Mouse (Mus musculus) embryonic facial prominence, embryonic 13.5 days (tissue): ENCODE results near the gene Apopt1. TPM values are rescaled to one million over a fixed set of nuclear protein-coding genes. Genes with fewer than 3 reads are reported as not detected.
"Not testable (repeated sequence)": the region's sequence is repeated elsewhere in the genome, so short reads cannot be mapped to it uniquely, and the experiment has no call there.

Source experiments
- ATAC-seq: fragments of 200-750 bp; cut with Nextera tagmentation; 2 replicates; pipeline ENCODE4 v1.8.0; 2017; ENCODE audit warnings: low read depth; ENCODE audit not compliant: insufficient number of reproducible peaks, insufficient read depth, low FRiP score, low TSS enrichment
- H3K27ac ChIP-seq: fragments of 300-500 bp; sonication (generic); 2 replicates; pipeline ENCODE4 v1.5.1; 2015; ENCODE audit warnings: moderate library complexity, mild to moderate bottlenecking, inconsistent platforms
- H3K27me3 ChIP-seq: fragments of 300-500 bp; sonication (generic); 2 replicates; pipeline ENCODE4 v1.6.1; 2015; ENCODE audit warnings: mild to moderate bottlenecking, inconsistent platforms
- H3K36me3 ChIP-seq: fragments of 300-500 bp; sonication (generic); 2 replicates; pipeline ENCODE4 v1.6.1; 2015; ENCODE audit warnings: mild to moderate bottlenecking, inconsistent platforms
- H3K4me1 ChIP-seq: fragments of 300-500 bp; sonication (generic); 2 replicates; pipeline ENCODE4 v1.6.1; 2015; ENCODE audit warnings: inconsistent platforms
- H3K4me2 ChIP-seq: fragments of 300-500 bp; sonication (generic); 2 replicates; pipeline ENCODE4 v1.6.1; 2015; ENCODE audit warnings: moderate library complexity, mild to moderate bottlenecking, inconsistent platforms
- H3K4me3 ChIP-seq: fragments of 300-500 bp; sonication (generic); 2 replicates; pipeline ENCODE4 v1.5.1; 2015; ENCODE audit warnings: mild to moderate bottlenecking, inconsistent platforms
- H3K9ac ChIP-seq: fragments of 300-500 bp; sonication (generic); 2 replicates; pipeline ENCODE4 v1.6.1; 2015; ENCODE audit warnings: mild to moderate bottlenecking, inconsistent platforms
- H3K9me3 ChIP-seq: fragments of 300-500 bp; sonication (generic); 2 replicates; pipeline ENCODE4 v1.6.1; 2016; ENCODE audit warnings: inconsistent platforms
- WGBS: fragments of 180-500 bp; shearing (Covaris S2); methylation state at CpG from one replicate; pipeline ENCODE4 v1.1.7; 2015; ENCODE audit warnings: mixed read lengths; 5-methylcytosine and 5-hydroxymethylcytosine counted together
- polyA plus RNA-seq: library from polyadenylated mRNA; unstranded; fragments of >200 nt; fragmentation: Nextera tagmentation; extraction: Ambion mirVana; gene quantifications from 2 replicates; pipeline ENCODE4 v1.2.1, GENCODE M21; 2015

Gene Apopt1
- polyA plus RNA-seq, 1 experiment from 2014 or later: 66.0 TPM

- Histone ChIP-seq H3K4me1 (0 out of 2 replicates have a peak, but pooled peaks cover 8% of the 10 kb centered on the region), H3K4me2 (no peak overlapping the region; the same call in 1 of the 2 replicates), H3K27ac (no peak overlapping the region), H3K36me3 (peaks cover 33% of the 10 kb centered on the region), H3K9ac (peak overlapping the region; percentile 57), H3K4me3 (no peak overlapping the region), H3K9me3 (no peaks in the 10 kb centered on the region), H3K27me3 (no peaks in the 10 kb centered on the region)
- no peak for ATAC-seq
- WGBS: 61% methylated on average over 5 of the region's 5 CpGs
Observed at GRCm38 (mm10) chr12:111732921-111733320, 19.9 kb downstream of the Apopt1 start.

GRCm38 (mm10) chr12:111734912-111735311, 21.9 kb downstream of the Apopt1 start:
- H3K4me3 ChIP-seq: no peak overlapping the region
- H3K4me1 ChIP-seq: 0 out of 2 replicates have a peak, but pooled peaks cover 8% of the 10 kb centered on the region
- H3K4me2 ChIP-seq: no peak overlapping the region
- no peaks in the 10 kb centered on the region for H3K27me3 ChIP-seq
- ATAC-seq: no peak
- WGBS: 91% methylated on average over 3 of the region's 3 CpGs
- no peaks in the 10 kb centered on the region for H3K9me3 ChIP-seq
- H3K27ac ChIP-seq: no peak overlapping the region
- H3K9ac ChIP-seq: no peak overlapping the region
- peaks cover 20% of the 10 kb centered on the region for H3K36me3 ChIP-seq

GRCm38 (mm10) chr12:111736676-111737075, 23.6 kb downstream of the Apopt1 start:
- not testable (repeated sequence) for H3K9ac ChIP-seq, H3K4me2 ChIP-seq, H3K4me1 ChIP-seq, H3K4me3 ChIP-seq, H3K27me3 ChIP-seq, ATAC-seq, H3K9me3 ChIP-seq, H3K27ac ChIP-seq
- H3K36me3 ChIP-seq: peaks cover 17% of the 10 kb centered on the region
- WGBS: 91% methylated on average over 7 of the region's 8 CpGs

DNA sequence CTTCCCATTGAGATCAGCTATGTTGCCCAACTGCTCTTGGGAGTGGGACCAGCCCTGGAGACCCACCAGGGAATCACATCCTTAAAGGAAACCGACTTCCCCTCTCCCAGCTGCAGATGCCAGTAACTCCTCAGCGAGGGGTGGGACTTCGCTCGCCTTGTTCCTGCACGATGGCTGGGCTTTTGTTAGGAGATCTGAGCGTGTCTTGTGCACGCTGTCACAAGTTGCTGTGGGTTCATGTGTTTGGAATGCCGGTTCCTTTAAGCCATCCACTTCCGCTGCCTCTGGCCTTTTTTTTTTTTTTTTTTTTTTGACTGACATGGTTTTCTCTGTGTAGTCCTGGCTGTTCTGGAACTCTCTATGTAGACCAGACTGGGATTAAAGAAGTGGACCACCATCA, 24.3 kb downstream of the Apopt1 start:
- Histone ChIP-seq H3K27me3 (no peaks in the 10 kb centered on the region), H3K9ac (no peak overlapping the region), H3K36me3 (peaks cover 13% of the 10 kb centered on the region)

DNA sequence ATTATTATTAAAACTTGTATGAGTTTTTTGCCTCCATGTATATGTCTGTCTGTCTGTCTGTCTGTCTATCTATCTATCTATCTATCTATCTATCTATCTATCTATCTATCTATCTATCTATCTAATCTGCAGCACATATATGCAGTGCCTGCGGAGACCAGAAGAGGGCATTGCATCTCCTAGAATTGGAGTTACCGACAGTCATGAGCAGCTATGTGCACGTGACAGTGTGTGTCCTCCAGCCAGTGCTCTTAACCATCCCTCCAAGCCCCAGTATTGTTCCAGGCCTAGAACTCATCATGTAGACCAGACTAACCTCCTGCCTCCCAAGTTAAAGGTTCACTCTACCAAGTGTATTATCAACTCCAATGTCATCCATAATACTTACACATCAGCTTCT, 25.7 kb downstream of the Apopt1 start:
- H3K27ac ChIP-seq: no peak overlapping the region
- H3K27me3 ChIP-seq: no peaks in the 10 kb centered on the region
- no peak overlapping the region for H3K4me2 ChIP-seq
- no peak overlapping the region for H3K4me3 ChIP-seq
- no peaks in the 10 kb centered on the region for H3K9me3 ChIP-seq
- peaks cover 13% of the 10 kb centered on the region for H3K36me3 ChIP-seq
- no peaks in the 10 kb centered on the region for H3K4me1 ChIP-seq
- WGBS: 12% methylated on average over 3 of the region's 3 CpGs
- ATAC-seq: no peak
- no peak overlapping the region for H3K9ac ChIP-seq

More for the DNA sequence above, 24.3 kb downstream of the Apopt1 start:
- Histone ChIP-seq H3K4me1 (0 out of 2 replicates have a peak, but pooled peaks cover 4% of the 10 kb centered on the region), H3K4me3 (no peak overlapping the region), H3K4me2 (no peak overlapping the region), H3K9me3 (no peaks in the 10 kb centered on the region), H3K27ac (peak overlapping the region; percentile 13; the same call in 1 of the 2 replicates)
- 54% methylated on average over 9 of the region's 9 CpGs for WGBS
- no peak for ATAC-seq

- H3K27ac ChIP-seq: no peak overlapping the region
- no peak for ATAC-seq
- no peak overlapping the region for H3K4me2 ChIP-seq
- no peaks in the 10 kb centered on the region for H3K27me3 ChIP-seq
- 45% methylated on average over 8 of the region's 8 CpGs for WGBS
- H3K4me3 ChIP-seq: no peak overlapping the region
- H3K4me1 ChIP-seq: peaks cover 8% of the 10 kb centered on the region
- no peaks in the 10 kb centered on the region for H3K9me3 ChIP-seq
- no peak overlapping the region for H3K9ac ChIP-seq
- H3K36me3 ChIP-seq: peaks cover 5% of the 10 kb centered on the region; the same call in 1 of the 2 replicates
Observed at GRCm38 (mm10) chr12:111741338-111741737, 28.3 kb downstream of the Apopt1 start.

DNA sequence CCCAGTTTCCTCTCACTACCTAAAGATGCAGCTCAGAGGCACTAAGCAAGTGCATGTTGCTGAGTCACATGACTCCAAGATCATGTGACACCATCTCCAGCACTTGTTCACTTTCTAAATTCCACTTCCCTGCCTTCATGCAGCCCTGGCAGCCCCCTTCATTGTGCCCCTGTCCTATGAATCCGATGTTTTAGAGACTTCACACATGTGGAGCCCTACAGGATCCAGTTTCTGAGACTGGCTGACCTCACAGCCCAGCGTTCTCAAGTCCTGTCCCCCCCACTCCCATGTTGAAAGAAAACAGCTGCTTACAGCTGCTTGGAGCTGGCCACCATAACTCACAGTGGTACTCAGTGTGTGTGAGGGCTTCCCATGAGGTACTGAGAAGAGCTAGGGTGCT, 30.4 kb downstream of the Apopt1 start:
- H3K9me3 ChIP-seq: no peaks in the 10 kb centered on the region
- no peak overlapping the region for H3K4me3 ChIP-seq
- H3K9ac ChIP-seq: no peak overlapping the region
- no peak for ATAC-seq
- H3K27me3 ChIP-seq: no peaks in the 10 kb centered on the region
- H3K36me3 ChIP-seq: peaks cover 5% of the 10 kb centered on the region; the same call in 1 of the 2 replicates
- H3K4me1 ChIP-seq: peaks cover 11% of the 10 kb centered on the region
- H3K27ac ChIP-seq: no peak overlapping the region
- 49% methylated on average over 2 of the region's 2 CpGs for WGBS
- no peak overlapping the region for H3K4me2 ChIP-seq

- H3K4me1 ChIP-seq: peaks cover 11% of the 10 kb centered on the region
- no peak overlapping the region for H3K4me3 ChIP-seq
- no peak overlapping the region for H3K9ac ChIP-seq
- WGBS: 81% methylated on average over 11 of the region's 11 CpGs
- no peaks in the 10 kb centered on the region for H3K27me3 ChIP-seq
- no peak overlapping the region for H3K4me2 ChIP-seq
- H3K9me3 ChIP-seq: no peaks in the 10 kb centered on the region
- no peak overlapping the region for H3K27ac ChIP-seq
- H3K36me3 ChIP-seq: peaks cover 5% of the 10 kb centered on the region; the same call in 1 of the 2 replicates
- no peak for ATAC-seq
Observed at GRCm38 (mm10) chr12:111743981-111744423, 30.9 kb downstream of the Apopt1 start.

DNA sequence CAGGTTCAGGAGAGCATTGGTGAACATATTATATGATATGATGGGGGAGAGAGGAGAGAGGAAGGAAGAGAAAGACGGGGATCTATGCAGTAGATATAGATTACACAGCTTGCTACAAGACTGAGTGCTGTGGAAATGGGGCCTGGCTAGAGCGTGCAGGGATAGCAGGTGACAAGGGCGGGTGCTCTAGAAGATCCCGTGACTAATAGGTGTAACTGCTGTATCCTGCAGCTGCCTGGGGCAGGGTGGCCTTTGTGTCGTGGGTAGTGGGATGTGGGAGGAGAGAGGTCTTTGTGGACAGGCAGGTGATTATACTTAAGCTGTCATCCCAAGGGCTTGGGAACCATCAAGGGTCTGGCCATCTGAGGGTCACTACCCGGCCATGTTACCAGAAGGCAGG, 32.2 kb downstream of the Apopt1 start:
- H3K4me3 ChIP-seq: no peak overlapping the region
- no peaks in the 10 kb centered on the region for H3K9me3 ChIP-seq
- peaks cover 14% of the 10 kb centered on the region for H3K4me1 ChIP-seq
- H3K9ac ChIP-seq: no peak overlapping the region
- H3K36me3 ChIP-seq: no peaks in the 10 kb centered on the region
- no peak overlapping the region for H3K4me2 ChIP-seq
- ATAC-seq: no peak
- no peaks in the 10 kb centered on the region for H3K27me3 ChIP-seq
- 64% methylated on average over 6 of the region's 6 CpGs for whole genome bisulfite sequencing
- H3K27ac ChIP-seq: peak overlapping the region; percentile 44; the same call in 1 of the 2 replicates

DNA sequence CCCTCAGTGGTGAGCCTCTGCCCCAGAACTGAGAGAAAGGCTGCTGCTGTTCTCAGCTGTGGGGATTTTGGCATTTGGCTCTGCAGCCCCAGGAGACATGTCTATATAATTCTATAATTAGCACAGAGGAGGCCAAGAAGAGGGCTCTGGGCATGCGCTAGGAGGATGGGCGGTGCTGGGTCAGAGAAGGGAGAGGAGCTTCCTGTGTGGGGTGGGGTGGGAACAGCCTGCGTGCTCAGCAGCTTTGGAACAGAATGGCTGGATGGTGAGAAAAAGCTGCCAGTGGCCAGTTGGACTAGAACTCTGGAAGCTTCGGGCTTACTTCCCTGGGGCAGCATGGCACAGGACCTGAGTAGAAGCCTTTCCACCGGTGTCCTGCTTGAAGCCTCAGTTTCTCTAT, 33.0 kb downstream of the Apopt1 start:
- H3K9me3 ChIP-seq: no peaks in the 10 kb centered on the region
- peaks cover 16% of the 10 kb centered on the region for H3K4me1 ChIP-seq
- no peaks in the 10 kb centered on the region for H3K36me3 ChIP-seq
- no peaks in the 10 kb centered on the region for H3K27me3 ChIP-seq
- ATAC-seq: 0 out of 2 replicates have a peak, but pooled peaks have one; percentile 46
- H3K4me2 ChIP-seq: no peak overlapping the region
- H3K4me3 ChIP-seq: no peak overlapping the region
- WGBS: 49% methylated on average over 5 of the region's 5 CpGs
- peak overlapping the region; percentile 44 for H3K27ac ChIP-seq
- no peak overlapping the region for H3K9ac ChIP-seq

DNA sequence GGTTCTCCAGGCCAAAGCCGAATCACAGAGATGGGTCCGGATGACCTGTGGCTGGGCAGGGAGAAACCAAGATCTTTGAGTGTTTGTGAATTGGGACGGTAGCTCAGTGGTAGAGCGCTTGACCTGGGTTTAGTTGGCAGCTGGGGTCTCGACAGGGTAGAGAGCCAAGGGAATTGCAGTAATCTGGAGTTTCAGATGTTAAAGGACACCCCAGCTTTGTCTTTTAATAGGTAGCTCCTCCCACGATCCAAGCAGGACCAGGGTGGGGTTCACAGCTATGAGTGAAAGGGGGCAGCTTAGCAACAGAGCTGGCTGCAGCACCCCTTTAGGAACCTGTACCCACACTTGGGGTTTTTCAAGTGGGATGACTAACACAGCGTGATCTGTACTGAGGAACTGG, 34.4 kb downstream of the Apopt1 start:
- Histone ChIP-seq H3K36me3 (no peaks in the 10 kb centered on the region), H3K9me3 (no peaks in the 10 kb centered on the region), H3K27me3 (no peaks in the 10 kb centered on the region), H3K4me2 (no peak overlapping the region), H3K27ac (no peak overlapping the region), H3K9ac (no peak overlapping the region), H3K4me3 (no peak overlapping the region), H3K4me1 (peaks cover 16% of the 10 kb centered on the region)
- ATAC-seq: no peak
- 83% methylated on average over 7 of the region's 7 CpGs for WGBS

DNA sequence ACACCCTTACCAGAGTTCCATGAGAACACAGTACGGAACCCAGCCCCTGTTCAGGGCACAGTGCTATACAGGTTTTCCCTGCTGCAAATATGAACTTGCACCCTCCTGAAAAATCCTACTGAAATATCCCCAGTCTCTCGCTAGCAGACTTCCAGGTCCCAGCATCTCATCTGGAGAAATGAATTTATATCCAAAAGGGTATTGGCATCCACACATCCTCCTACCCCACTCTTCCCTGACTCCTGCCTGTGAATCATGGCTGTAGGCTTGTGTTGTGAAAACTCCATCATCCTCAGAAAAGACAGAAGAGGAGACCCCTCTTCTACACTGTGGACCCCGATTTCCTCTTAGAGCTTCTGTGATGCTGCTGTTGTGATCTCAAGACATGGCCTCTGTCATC, 37.7 kb downstream of the Apopt1 start:
- Histone ChIP-seq H3K9me3 (no peaks in the 10 kb centered on the region), H3K27me3 (no peaks in the 10 kb centered on the region), H3K36me3 (no peaks in the 10 kb centered on the region), H3K4me2 (no peak overlapping the region), H3K4me1 (peaks cover 14% of the 10 kb centered on the region), H3K27ac (0 out of 2 replicates have a peak overlapping the region, but pooled peaks have one; percentile 16), H3K9ac (no peak overlapping the region), H3K4me3 (no peak overlapping the region)
- ATAC-seq: no peak
- WGBS: 89% methylated on average over 3 of the region's 3 CpGs
